Mouse (Mus musculus) midbrain, embryonic 10.5 days (tissue): Measurements from ENCODE around the gene Cbx8. TPM values are rescaled to one million over a fixed set of nuclear protein-coding genes. Genes with fewer than 3 reads are reported as not detected.

Source experiments
- DNase-seq: peaks from one replicate; pipeline ENCODE4 v3.0.0-alpha.2; 2017; ENCODE audit warnings: low spot score
- H3K27ac ChIP-seq: fragments of 300-500 bp; sonication (generic); replicated peaks from 2 replicates; pipeline ENCODE4 v1.5.1; 2016; ENCODE audit warnings: mild to moderate bottlenecking
- H3K27me3 ChIP-seq: fragments of 300-500 bp; sonication (generic); 2 replicates; pipeline ENCODE4 v1.6.1; 2016; ENCODE audit warnings: low read depth, mild to moderate bottlenecking; ENCODE audit not compliant: poor library complexity, severe bottlenecking
- H3K36me3 ChIP-seq: fragments of 300-500 bp; sonication (generic); 2 replicates; pipeline ENCODE4 v1.6.1; 2016; ENCODE audit warnings: mild to moderate bottlenecking, moderate library complexity
- H3K4me1 ChIP-seq: fragments of 300-500 bp; sonication (generic); 2 replicates; pipeline ENCODE4 v1.6.1; 2016
- H3K4me3 ChIP-seq: fragments of 300-500 bp; sonication (generic); 2 replicates; pipeline ENCODE4 v1.5.1; 2016; ENCODE audit warnings: mild to moderate bottlenecking, moderate library complexity
- H3K9me3 ChIP-seq: fragments of 300-500 bp; sonication (generic); replicated peaks from 2 replicates; pipeline ENCODE4 v1.6.1; 2016; ENCODE audit warnings: mild to moderate bottlenecking
- WGBS: fragments of 180-500 bp; shearing (Covaris S2); methylation state at CpG from one replicate; pipeline ENCODE4 v1.1.7; 2016; 5-methylcytosine and 5-hydroxymethylcytosine counted together
- polyA plus RNA-seq: library from polyadenylated mRNA; unstranded; fragments of >200 nt; fragmentation: Nextera tagmentation; extraction: Ambion mirVana; gene quantifications from 2 replicates; pipeline ENCODE4 v1.2.1, GENCODE M21; 2016

The Cbx8 gene
- polyA plus RNA-seq, 1 experiment from 2014 or later = 13.5 TPM

GRCm38 (mm10) chr11:119033874-119034558 lies 6.8 kb downstream of the Cbx8 start:
- WGBS = under 1% methylated on average over 26 of the region's 26 CpGs
- DNase-seq = peak; percentile 83
- Histone ChIP-seq H3K27me3 (peaks cover 62% of the 10 kb centered on the region), H3K36me3 (peaks cover 38% of the 10 kb centered on the region), H3K27ac (no peak overlapping the region), H3K4me1 (peaks cover 70% of the 10 kb centered on the region), H3K9me3 (no peaks in the 10 kb centered on the region), H3K4me3 (peak overlapping the region; percentile 44)

GRCm38 (mm10) chr11:119026203-119026602 lies 14.6 kb downstream of the Cbx8 start:
- Histone ChIP-seq H3K27ac (no peak overlapping the region), H3K27me3 (peaks cover 10% of the 10 kb centered on the region), H3K4me1 (peaks cover 73% of the 10 kb centered on the region), H3K36me3 (peaks cover 70% of the 10 kb centered on the region), H3K9me3 (no peaks in the 10 kb centered on the region), H3K4me3 (peak overlapping the region; percentile 98; the same call in 1 of the 2 replicates)
- no peak for DNase-seq
- 72% methylated on average over 12 of the region's 12 CpGs for WGBS

- H3K4me3 ChIP-seq = peak overlapping the region; percentile 98
- peaks cover 30% of the 10 kb centered on the region for H3K27me3 ChIP-seq
- DNase-seq = no peak
- peaks cover 51% of the 10 kb centered on the region for H3K36me3 ChIP-seq
- H3K27ac ChIP-seq = peak overlapping the region; percentile 99
- no peaks in the 10 kb centered on the region for H3K9me3 ChIP-seq
- H3K4me1 ChIP-seq = peaks cover 68% of the 10 kb centered on the region
- whole genome bisulfite sequencing = 37% methylated on average over 7 of the region's 7 CpGs
These were observed 16.5 kb downstream of the Cbx8 start for GRCm38 (mm10) chr11:119024260-119024659.

DNA sequence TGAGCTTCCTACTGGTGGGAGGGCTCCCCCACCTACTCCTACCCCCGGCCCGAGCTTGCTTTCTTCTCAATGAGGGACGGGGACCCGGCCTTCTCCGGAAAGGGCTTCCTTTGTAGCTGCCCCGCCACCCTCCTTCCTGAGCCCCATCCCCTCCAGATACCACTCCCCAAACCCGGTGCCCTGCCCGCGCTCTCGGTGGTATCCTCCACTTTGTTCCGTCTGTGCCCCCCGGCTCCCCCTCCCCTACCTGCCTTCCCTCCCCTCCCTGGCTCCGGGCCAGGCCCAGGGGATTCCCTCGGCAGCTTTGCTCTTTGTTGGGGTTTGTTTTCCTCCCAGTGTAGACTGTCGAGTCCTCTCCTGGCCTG lies 17.2 kb downstream of the Cbx8 start:
- H3K27me3 ChIP-seq = peaks cover 30% of the 10 kb centered on the region
- H3K27ac ChIP-seq = peak overlapping the region; percentile 99
- H3K4me1 ChIP-seq = peaks cover 61% of the 10 kb centered on the region
- 3% methylated on average over 15 of the region's 15 CpGs for WGBS
- DNase-seq = peak; percentile 80
- no peaks in the 10 kb centered on the region for H3K9me3 ChIP-seq
- H3K36me3 ChIP-seq = peaks cover 44% of the 10 kb centered on the region
- H3K4me3 ChIP-seq = peak overlapping the region; percentile 98

DNA sequence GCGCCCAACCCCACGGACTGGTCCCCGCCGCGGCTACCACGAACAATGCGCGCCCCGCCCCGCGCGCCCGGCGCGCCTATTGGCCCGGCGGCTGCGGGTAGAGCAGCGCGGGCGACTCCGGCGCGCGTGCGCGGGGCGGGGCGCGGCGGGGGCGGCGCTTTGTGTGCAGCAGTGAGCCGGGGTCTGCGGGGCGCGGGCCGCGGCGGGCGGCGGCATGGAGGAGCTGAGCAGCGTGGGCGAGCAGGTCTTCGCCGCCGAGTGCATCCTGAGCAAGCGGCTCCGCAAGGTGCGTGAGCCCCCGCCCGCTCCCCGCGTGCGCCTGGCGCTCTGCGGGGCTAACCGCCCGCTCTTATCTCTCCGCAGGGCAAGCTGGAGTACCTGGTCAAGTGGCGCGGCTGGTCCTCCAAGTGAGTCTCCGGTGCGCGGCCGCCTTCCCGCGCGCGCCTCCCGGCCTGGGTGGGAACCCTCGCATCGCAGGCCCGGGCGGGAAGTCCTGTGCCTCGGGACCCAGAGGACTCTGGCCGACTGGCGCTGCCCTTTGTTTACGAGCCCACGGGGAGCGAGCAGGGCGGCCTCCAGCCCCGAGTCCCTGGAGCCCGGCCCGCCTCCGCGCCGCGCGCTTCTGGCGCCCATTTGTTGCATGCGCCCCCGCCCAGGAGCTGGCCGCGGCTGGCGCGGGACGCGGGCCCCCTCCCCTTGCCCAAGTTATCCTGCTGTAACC lies 17.7 kb downstream of the Cbx8 start, which contains the start of gene Cbx2:
Cbx2 (plus strand) TSS at position 68 of the 721 bp plus-strand sequence.
- H3K36me3 ChIP-seq = peaks cover 39% of the 10 kb centered on the region
- H3K27ac ChIP-seq = peak within 1 kb of the TSS; percentile 99
- peak within 1 kb of the TSS; percentile 98 for H3K4me3 ChIP-seq
- WGBS = under 1% methylated on average over 98 of the region's 99 CpGs
- peaks cover 56% of the 10 kb centered on the region for H3K4me1 ChIP-seq
- DNase-seq = peak; percentile 92
- peaks cover 30% of the 10 kb centered on the region for H3K27me3 ChIP-seq
- H3K9me3 ChIP-seq = no peaks in the 10 kb centered on the region

GRCm38 (mm10) chr11:119022068-119022894 lies 18.5 kb downstream of the Cbx8 start:
- Histone ChIP-seq H3K9me3 (no peaks in the 10 kb centered on the region), H3K27ac (peak overlapping the region; percentile 99), H3K27me3 (peaks cover 30% of the 10 kb centered on the region), H3K36me3 (peaks cover 31% of the 10 kb centered on the region), H3K4me1 (peaks cover 57% of the 10 kb centered on the region), H3K4me3 (peak overlapping the region; percentile 98)
- DNase-seq = no peak
- WGBS = 6% methylated on average over 42 of the region's 42 CpGs

GRCm38 (mm10) chr11:119021180-119021579 lies 19.6 kb downstream of the Cbx8 start:
- Histone ChIP-seq H3K9me3 (no peaks in the 10 kb centered on the region), H3K27ac (no peak overlapping the region), H3K36me3 (peaks cover 20% of the 10 kb centered on the region), H3K4me1 (peaks cover 58% of the 10 kb centered on the region), H3K27me3 (peaks cover 30% of the 10 kb centered on the region), H3K4me3 (no peak overlapping the region)
- DNase-seq = no peak
- 93% methylated on average over 7 of the region's 7 CpGs for WGBS

DNA sequence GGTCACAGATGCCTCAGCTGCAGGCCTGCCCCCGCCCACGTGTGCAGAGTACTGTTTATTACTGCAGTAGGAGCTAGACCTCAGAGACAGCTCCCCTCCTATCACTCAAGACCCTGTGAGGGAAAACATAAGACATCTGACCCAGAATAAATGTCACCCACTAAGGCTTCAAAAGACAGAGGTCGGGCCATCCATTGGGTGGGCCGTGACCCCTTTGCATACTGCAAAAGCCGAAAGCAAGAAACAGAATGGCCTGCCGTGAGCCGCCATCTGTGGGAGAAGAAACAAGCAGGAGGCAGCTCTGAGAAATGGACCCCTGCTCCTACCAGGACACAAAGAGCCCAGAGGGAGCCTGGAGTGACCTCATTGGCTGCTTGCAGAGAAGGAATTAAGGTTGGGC lies 23.3 kb downstream of the Cbx8 start:
- H3K4me1 ChIP-seq = peaks cover 27% of the 10 kb centered on the region
- H3K4me3 ChIP-seq = no peak overlapping the region
- H3K27ac ChIP-seq = 0 out of 2 replicates have a peak overlapping the region, but pooled peaks have one; percentile 59
- WGBS = 37% methylated on average over 7 of the region's 7 CpGs
- no peaks in the 10 kb centered on the region for H3K36me3 ChIP-seq
- H3K27me3 ChIP-seq = peaks cover 30% of the 10 kb centered on the region
- DNase-seq = peak; percentile 45
- no peaks in the 10 kb centered on the region for H3K9me3 ChIP-seq

DNA sequence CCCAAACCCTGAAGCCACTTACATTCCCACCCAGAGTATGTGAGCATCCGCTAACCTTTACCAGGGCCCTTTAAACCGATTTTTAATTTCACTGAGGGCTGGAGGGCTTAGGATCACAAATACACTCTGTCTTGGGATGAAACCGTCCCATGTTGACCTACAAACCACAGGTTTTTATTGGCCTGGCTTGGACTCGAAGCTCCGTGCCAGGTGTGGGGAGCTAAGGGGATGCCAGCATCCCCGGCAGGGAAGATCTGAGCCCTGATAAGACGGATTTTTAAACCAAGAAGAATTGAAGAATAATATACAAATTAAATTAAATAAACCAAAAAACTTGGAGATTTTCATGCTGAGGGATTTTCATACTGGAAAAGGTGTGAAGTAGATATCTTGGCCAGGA lies 26.3 kb downstream of the Cbx8 start:
- DNase-seq = no peak
- Histone ChIP-seq H3K27me3 (peaks cover 2% of the 10 kb centered on the region), H3K27ac (no peak overlapping the region), H3K4me3 (no peak overlapping the region), H3K4me1 (peaks cover 17% of the 10 kb centered on the region), H3K36me3 (no peaks in the 10 kb centered on the region), H3K9me3 (no peaks in the 10 kb centered on the region)
- 88% methylated on average over 7 of the region's 7 CpGs for WGBS

DNA sequence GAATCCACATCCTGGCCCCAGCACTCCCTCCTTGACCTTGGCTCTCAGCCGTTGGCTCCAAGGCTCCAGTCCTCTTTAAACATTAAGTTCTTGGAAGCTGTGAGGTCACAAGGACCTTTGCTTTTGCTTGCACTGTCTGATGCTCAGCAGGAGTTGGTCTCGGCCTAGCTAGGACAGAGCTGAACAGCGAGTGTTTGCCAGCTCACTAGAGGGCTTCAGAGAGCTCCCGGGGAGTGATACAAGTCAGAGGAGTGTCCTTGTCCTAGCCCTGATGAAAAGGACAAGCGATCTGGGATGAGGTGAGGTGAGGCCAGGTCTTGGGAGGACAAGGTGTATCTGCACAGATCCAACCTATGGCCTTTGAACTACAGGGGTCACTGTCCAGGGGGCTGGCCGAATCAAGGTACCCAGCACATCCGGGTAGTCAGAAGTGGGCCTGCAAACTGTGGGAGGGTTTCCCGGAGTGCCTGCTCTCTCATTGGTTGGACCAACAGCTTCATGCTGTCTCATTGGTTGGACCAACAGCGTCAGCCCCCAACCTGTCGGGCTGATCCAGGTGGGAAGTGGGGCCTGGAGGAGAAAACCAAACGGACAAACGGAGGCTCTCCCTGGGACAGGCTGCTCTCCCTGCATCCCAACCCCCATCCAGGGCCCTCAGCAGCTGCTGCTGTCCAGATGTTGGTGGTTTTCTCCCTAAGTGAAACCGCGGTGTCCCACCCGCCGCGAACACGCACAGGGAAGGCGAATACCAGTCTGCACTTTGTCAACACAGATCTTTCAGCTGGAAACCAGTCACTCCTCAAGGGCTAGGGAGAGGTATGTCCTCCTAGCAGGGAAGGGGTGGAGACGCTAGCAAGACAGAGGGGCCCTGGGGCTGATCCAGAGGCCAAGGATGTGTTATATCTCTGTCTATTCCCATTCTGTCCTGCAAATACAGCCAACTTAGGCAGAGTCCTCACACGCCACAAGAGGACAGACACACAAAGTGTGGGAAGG lies 33.0 kb downstream of the Cbx8 start:
- Histone ChIP-seq H3K4me3 (peak overlapping the region; percentile 46), H3K27me3 (peaks cover 11% of the 10 kb centered on the region; the same call in 1 of the 2 replicates), H3K27ac (peak overlapping the region; percentile 61; the same call in 1 of the 2 replicates), H3K4me1 (peaks cover 10% of the 10 kb centered on the region), H3K36me3 (no peaks in the 10 kb centered on the region), H3K9me3 (no peaks in the 10 kb centered on the region)
- DNase-seq = peak; percentile 42
- WGBS = 21% methylated on average over 21 of the region's 21 CpGs

DNA sequence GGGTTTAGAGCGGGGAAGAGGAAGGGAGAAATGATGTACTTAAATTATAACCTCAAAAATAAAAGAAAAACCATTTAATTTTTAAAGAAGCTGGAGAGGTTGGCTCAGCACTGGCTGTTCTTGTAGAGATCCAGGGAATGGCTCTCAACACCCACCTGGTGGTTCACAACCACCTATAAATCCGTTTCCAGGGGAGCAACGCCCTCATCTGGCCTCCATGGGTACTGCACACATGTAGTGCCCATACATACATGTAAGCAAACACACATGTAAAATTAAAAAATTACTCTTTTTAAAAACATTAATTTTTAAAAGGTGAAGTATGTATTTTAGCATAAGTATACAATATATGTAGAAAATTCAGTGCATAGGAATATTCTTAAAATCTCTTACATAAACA lies 34.3 kb downstream of the Cbx8 start:
- Histone ChIP-seq H3K9me3 (no peaks in the 10 kb centered on the region), H3K36me3 (no peaks in the 10 kb centered on the region), H3K27me3 (peaks cover 23% of the 10 kb centered on the region), H3K4me1 (peaks cover 10% of the 10 kb centered on the region), H3K27ac (no peak overlapping the region), H3K4me3 (no peak overlapping the region)
- no peak for DNase-seq
- 73% methylated on average over 3 of the region's 3 CpGs for WGBS
